Mouse (Mus musculus): Measurements from ENCODE around the gene Lama4. TPM values are rescaled to one million over a fixed set of nuclear protein-coding genes. Genes with fewer than 3 reads are reported as not detected.
A peak's percentile ranks its signal among the peaks of the same experiment; 100 is the strongest.

Gene Lama4
- polyA plus RNA-seq, 1 experiment from 2014 or later = 29.5 TPM

- no peak overlapping the region for H3K27ac ChIP-seq
- H3K4me1 ChIP-seq = 0 out of 2 replicates have a peak, but pooled peaks cover 3% of the 10 kb centered on the region
- peaks cover 11% of the 10 kb centered on the region for H3K36me3 ChIP-seq
- H3K4me3 ChIP-seq = no peak overlapping the region
- H3K27me3 ChIP-seq (ENCODE audit: low read depth, poor library complexity, severe bottlenecking) = no peaks in the 10 kb centered on the region
- DNase-seq (ENCODE audit: low spot score) = no peak
- H3K9me3 ChIP-seq (replicated peaks) = no peaks in the 10 kb centered on the region
Observed at GRCm38 (mm10) chr10:39003520-39003919, 38.2 kb downstream of the Lama4 start.

GRCm38 (mm10) chr10:39005494-39005893 lies 40.2 kb downstream of the Lama4 start:
- H3K4me3 ChIP-seq = no peak overlapping the region
- H3K27me3 ChIP-seq (ENCODE audit: low read depth, poor library complexity, severe bottlenecking) = no peaks in the 10 kb centered on the region
- H3K9me3 ChIP-seq (replicated peaks) = no peaks in the 10 kb centered on the region
- DNase-seq (ENCODE audit: low spot score) = no peak
- 90% methylated on average over 8 of the region's 8 CpGs for WGBS
- peaks cover 11% of the 10 kb centered on the region for H3K36me3 ChIP-seq
- peaks cover 17% of the 10 kb centered on the region for H3K4me1 ChIP-seq
- H3K27ac ChIP-seq = no peak overlapping the region

- Histone ChIP-seq H3K4me1 (peaks cover 17% of the 10 kb centered on the region), H3K4me3 (no peak overlapping the region), H3K27me3 (ENCODE audit: low read depth, poor library complexity, severe bottlenecking) (no peaks in the 10 kb centered on the region), H3K36me3 (peaks cover 17% of the 10 kb centered on the region), H3K9me3 (replicated peaks) (no peaks in the 10 kb centered on the region), H3K27ac (no peak overlapping the region)
- no peak for DNase-seq (ENCODE audit: low spot score)
- 69% methylated on average over 4 of the region's 4 CpGs for WGBS
Observed at GRCm38 (mm10) chr10:39006433-39007105, 41.3 kb downstream of the Lama4 start.

GRCm38 (mm10) chr10:39014836-39015235 lies 49.5 kb downstream of the Lama4 start:
- Histone ChIP-seq H3K27me3 (ENCODE audit: low read depth, poor library complexity, severe bottlenecking) (no peaks in the 10 kb centered on the region), H3K4me1 (peaks cover 3% of the 10 kb centered on the region; the same call in 1 of the 2 replicates), H3K36me3 (peaks cover 11% of the 10 kb centered on the region; the same call in 1 of the 2 replicates), H3K9me3 (replicated peaks) (no peaks in the 10 kb centered on the region), H3K4me3 (no peak overlapping the region), H3K27ac (no peak overlapping the region)
- no peak for DNase-seq (ENCODE audit: low spot score)
- 75% methylated on average over 2 of the region's 2 CpGs for WGBS

- H3K27me3 ChIP-seq (ENCODE audit: low read depth, poor library complexity, severe bottlenecking) = no peaks in the 10 kb centered on the region
- no peak overlapping the region for H3K27ac ChIP-seq
- H3K4me3 ChIP-seq = no peak overlapping the region
- no peak for DNase-seq (ENCODE audit: low spot score)
- no peaks in the 10 kb centered on the region for H3K36me3 ChIP-seq
- no peaks in the 10 kb centered on the region for H3K9me3 ChIP-seq (replicated peaks)
- no peaks in the 10 kb centered on the region for H3K4me1 ChIP-seq
- WGBS = 83% methylated on average over 4 of the region's 4 CpGs
Observed at GRCm38 (mm10) chr10:39017986-39018385, 52.7 kb downstream of the Lama4 start.

GRCm38 (mm10) chr10:39018635-39019034 lies 53.3 kb downstream of the Lama4 start:
- H3K36me3 ChIP-seq = no peaks in the 10 kb centered on the region
- no peak overlapping the region for H3K4me3 ChIP-seq
- 100% methylated on average over 1 of the region's 1 CpGs for WGBS
- DNase-seq (ENCODE audit: low spot score) = no peak
- no peaks in the 10 kb centered on the region for H3K9me3 ChIP-seq (replicated peaks)
- H3K4me1 ChIP-seq = no peaks in the 10 kb centered on the region
- no peaks in the 10 kb centered on the region for H3K27me3 ChIP-seq (ENCODE audit: low read depth, poor library complexity, severe bottlenecking)
- H3K27ac ChIP-seq = no peak overlapping the region

GRCm38 (mm10) chr10:39023618-39024256 lies 58.4 kb downstream of the Lama4 start:
- Histone ChIP-seq H3K27me3 (ENCODE audit: low read depth, poor library complexity, severe bottlenecking) (no peaks in the 10 kb centered on the region), H3K9me3 (replicated peaks) (no peaks in the 10 kb centered on the region), H3K27ac (no peak overlapping the region), H3K36me3 (0 out of 2 replicates have a peak, but pooled peaks cover 4% of the 10 kb centered on the region), H3K4me1 (peaks cover under 1% of the 10 kb centered on the region; the same call in 1 of the 2 replicates), H3K4me3 (no peak overlapping the region)
- 91% methylated on average over 5 of the region's 5 CpGs for WGBS
- DNase-seq (ENCODE audit: low spot score) = no peak

GRCm38 (mm10) chr10:39026529-39026928 lies 61.2 kb downstream of the Lama4 start:
- H3K27ac ChIP-seq = no peak overlapping the region

GRCm38 (mm10) chr10:39027058-39027457 lies 61.7 kb downstream of the Lama4 start:
- Histone ChIP-seq H3K27ac (no peak overlapping the region), H3K4me1 (peaks cover 21% of the 10 kb centered on the region), H3K9me3 (replicated peaks) (no peaks in the 10 kb centered on the region), H3K4me3 (no peak overlapping the region), H3K36me3 (peaks cover 9% of the 10 kb centered on the region), H3K27me3 (ENCODE audit: low read depth, poor library complexity, severe bottlenecking) (no peaks in the 10 kb centered on the region)
- WGBS = 80% methylated on average over 5 of the region's 5 CpGs
- DNase-seq (ENCODE audit: low spot score) = no peak

More at GRCm38 (mm10) chr10:39026529-39026928, 61.2 kb downstream of the Lama4 start:
- no peaks in the 10 kb centered on the region for H3K27me3 ChIP-seq (ENCODE audit: low read depth, poor library complexity, severe bottlenecking)
- no peak for DNase-seq (ENCODE audit: low spot score)
- WGBS = 89% methylated on average over 8 of the region's 8 CpGs
- H3K4me1 ChIP-seq = peaks cover 21% of the 10 kb centered on the region
- no peak overlapping the region for H3K4me3 ChIP-seq
- H3K36me3 ChIP-seq = peaks cover 7% of the 10 kb centered on the region; the same call in 1 of the 2 replicates
- no peaks in the 10 kb centered on the region for H3K9me3 ChIP-seq (replicated peaks)

- DNase-seq (ENCODE audit: low spot score) = no peak
- H3K27ac ChIP-seq = no peak overlapping the region
- no peak overlapping the region for H3K4me3 ChIP-seq
- H3K4me1 ChIP-seq = peaks cover 21% of the 10 kb centered on the region
- H3K9me3 ChIP-seq (replicated peaks) = no peaks in the 10 kb centered on the region
- WGBS = 84% methylated on average over 5 of the region's 5 CpGs
- no peaks in the 10 kb centered on the region for H3K27me3 ChIP-seq (ENCODE audit: low read depth, poor library complexity, severe bottlenecking)
- peaks cover 21% of the 10 kb centered on the region for H3K36me3 ChIP-seq
Observed at GRCm38 (mm10) chr10:39028403-39028802, 63.1 kb downstream of the Lama4 start.

GRCm38 (mm10) chr10:39029297-39030147 lies 64.2 kb downstream of the Lama4 start:
- WGBS = 70% methylated on average over 6 of the region's 6 CpGs
- H3K27me3 ChIP-seq (ENCODE audit: low read depth, poor library complexity, severe bottlenecking) = no peaks in the 10 kb centered on the region
- DNase-seq (ENCODE audit: low spot score) = no peak
- peak overlapping the region; percentile 17; the same call in 1 of the 2 replicates for H3K27ac ChIP-seq
- H3K9me3 ChIP-seq (replicated peaks) = no peaks in the 10 kb centered on the region
- no peak overlapping the region for H3K4me3 ChIP-seq
- H3K36me3 ChIP-seq = peaks cover 21% of the 10 kb centered on the region
- peaks cover 21% of the 10 kb centered on the region for H3K4me1 ChIP-seq

GRCm38 (mm10) chr10:39030148-39030685 lies 64.9 kb downstream of the Lama4 start:
- Histone ChIP-seq H3K27ac (no peak overlapping the region), H3K9me3 (replicated peaks) (no peaks in the 10 kb centered on the region), H3K4me3 (no peak overlapping the region), H3K4me1 (peaks cover 21% of the 10 kb centered on the region), H3K27me3 (ENCODE audit: low read depth, poor library complexity, severe bottlenecking) (no peaks in the 10 kb centered on the region), H3K36me3 (peaks cover 21% of the 10 kb centered on the region)
- DNase-seq (ENCODE audit: low spot score) = peak; percentile 44
- 74% methylated on average over 14 of the region's 14 CpGs for WGBS
